Mouse (Mus musculus): ENCODE measurements around the gene Pip5kl1.

Gene Pip5kl1

GRCm38 (mm10) chr2:32547380-32547779 lies 27.2 kb upstream of the Pip5kl1 start:
- ATAC-seq (ENCODE audit: insufficient number of reproducible peaks, low FRiP score, low TSS enrichment): no peak

- no peak for ATAC-seq (ENCODE audit: insufficient number of reproducible peaks, low FRiP score, low TSS enrichment)
Measured at GRCm38 (mm10) chr2:32547964-32548739, 26.4 kb upstream of the Pip5kl1 start.

GRCm38 (mm10) chr2:32549171-32549570 lies 25.4 kb upstream of the Pip5kl1 start:
- no peak for ATAC-seq (ENCODE audit: insufficient number of reproducible peaks, low FRiP score, low TSS enrichment)

GRCm38 (mm10) chr2:32549764-32550163 lies 24.8 kb upstream of the Pip5kl1 start:
- no peak for ATAC-seq (ENCODE audit: insufficient number of reproducible peaks, low FRiP score, low TSS enrichment)

- no peak for ATAC-seq (ENCODE audit: insufficient number of reproducible peaks, low FRiP score, low TSS enrichment)
Measured at GRCm38 (mm10) chr2:32551236-32551635, 23.4 kb upstream of the Pip5kl1 start.

GRCm38 (mm10) chr2:32553592-32554148 lies 20.9 kb upstream of the Pip5kl1 start:
- ATAC-seq (ENCODE audit: insufficient number of reproducible peaks, low FRiP score, low TSS enrichment): no peak

GRCm38 (mm10) chr2:32555484-32555883 lies 19.1 kb upstream of the Pip5kl1 start:
- ATAC-seq (ENCODE audit: insufficient number of reproducible peaks, low FRiP score, low TSS enrichment): no peak

- ATAC-seq (ENCODE audit: insufficient number of reproducible peaks, low FRiP score, low TSS enrichment): no peak
Measured at GRCm38 (mm10) chr2:32556019-32556418, 18.6 kb upstream of the Pip5kl1 start.

GRCm38 (mm10) chr2:32559570-32559969 lies 15.0 kb upstream of the Pip5kl1 start:
- 0 out of 2 replicates have a peak, but pooled peaks have one; percentile 36 for ATAC-seq (ENCODE audit: insufficient number of reproducible peaks, low FRiP score, low TSS enrichment)

- no peak for ATAC-seq (ENCODE audit: insufficient number of reproducible peaks, low FRiP score, low TSS enrichment)
Measured at GRCm38 (mm10) chr2:32566536-32567063, 8.0 kb upstream of the Pip5kl1 start.

- no peak for ATAC-seq (ENCODE audit: insufficient number of reproducible peaks, low FRiP score, low TSS enrichment)
Measured at GRCm38 (mm10) chr2:32568149-32568548, 6.4 kb upstream of the Pip5kl1 start.

- ATAC-seq (ENCODE audit: insufficient number of reproducible peaks, low FRiP score, low TSS enrichment): no peak
Measured at GRCm38 (mm10) chr2:32568941-32569340, 5.7 kb upstream of the Pip5kl1 start.

GRCm38 (mm10) chr2:32570698-32571494 lies 3.7 kb upstream of the Pip5kl1 start, which contains the start of gene Dpm2:
TSS of gene Dpm2 (plus strand) at chr2:32570858.
- ATAC-seq (ENCODE audit: insufficient number of reproducible peaks, low FRiP score, low TSS enrichment): peak; percentile 52

- no peak for ATAC-seq (ENCODE audit: insufficient number of reproducible peaks, low FRiP score, low TSS enrichment)
Measured at GRCm38 (mm10) chr2:32572196-32572595, 2.4 kb upstream of the Pip5kl1 start.

- no peak for ATAC-seq (ENCODE audit: insufficient number of reproducible peaks, low FRiP score, low TSS enrichment)
Measured at GRCm38 (mm10) chr2:32574901-32575585, 446 bp downstream of the Pip5kl1 start.

GRCm38 (mm10) chr2:32575586-32576160 lies 1.1 kb downstream of the Pip5kl1 start, which contains the start of gene 9430097D07Rik:
TSS of gene 9430097D07Rik (minus strand) at chr2:32575684.
- ATAC-seq (ENCODE audit: insufficient number of reproducible peaks, low FRiP score, low TSS enrichment): peak; percentile 60

- no peak for ATAC-seq (ENCODE audit: insufficient number of reproducible peaks, low FRiP score, low TSS enrichment)
Measured at GRCm38 (mm10) chr2:32576532-32576931, 1.9 kb downstream of the Pip5kl1 start.

GRCm38 (mm10) chr2:32578146-32579046 lies 3.8 kb downstream of the Pip5kl1 start:
- no peak for ATAC-seq (ENCODE audit: insufficient number of reproducible peaks, low FRiP score, low TSS enrichment)
